Mouse (Mus musculus): Measurements from ENCODE around the gene Tmigd3.

DNA sequence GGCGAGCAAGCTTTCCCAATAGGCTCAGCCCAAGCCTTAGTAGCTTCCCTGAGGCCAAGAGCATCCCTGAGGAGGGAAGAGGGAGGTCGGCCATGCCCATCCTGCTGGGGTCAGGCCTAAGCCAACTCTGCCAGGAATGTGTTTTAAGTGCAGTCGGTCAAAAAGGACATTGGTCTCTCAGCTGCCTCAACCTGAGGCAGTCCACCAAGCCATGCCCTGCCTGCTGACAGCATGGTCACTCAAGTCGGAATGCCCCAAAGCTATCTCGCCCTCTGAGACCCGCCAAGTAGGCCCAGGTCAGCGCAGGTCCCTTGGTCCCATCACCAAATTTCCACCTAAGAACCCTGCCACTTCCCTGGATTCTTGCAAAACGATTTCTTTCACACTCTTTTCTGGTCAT lies 8.0 kb downstream of the Tmigd3 start:
- TF ChIP-seq CTCF (IDR thresholded peaks at IDR 0.05; ENCODE audit: control insufficient read depth, insufficient read depth, low read length), result no peak
- no peak for TF ChIP-seq POLR2A (IDR thresholded peaks at IDR 0.05; ENCODE audit: borderline replicate concordance, control insufficient read depth, low read depth, low read length)
